Mouse (Mus musculus) layer of hippocampus, adult 9-11 months (tissue): Measurements from ENCODE around the gene Epha1.

Experiments
- DNase-seq: peaks from one replicate; pipeline ENCODE4 v3.0.0; 2022

The Epha1 gene

GRCm38 (mm10) chr6:42351776-42352485 is 21.1 kb downstream of the Epha1 start:
- DNase-seq: no peak

DNA sequence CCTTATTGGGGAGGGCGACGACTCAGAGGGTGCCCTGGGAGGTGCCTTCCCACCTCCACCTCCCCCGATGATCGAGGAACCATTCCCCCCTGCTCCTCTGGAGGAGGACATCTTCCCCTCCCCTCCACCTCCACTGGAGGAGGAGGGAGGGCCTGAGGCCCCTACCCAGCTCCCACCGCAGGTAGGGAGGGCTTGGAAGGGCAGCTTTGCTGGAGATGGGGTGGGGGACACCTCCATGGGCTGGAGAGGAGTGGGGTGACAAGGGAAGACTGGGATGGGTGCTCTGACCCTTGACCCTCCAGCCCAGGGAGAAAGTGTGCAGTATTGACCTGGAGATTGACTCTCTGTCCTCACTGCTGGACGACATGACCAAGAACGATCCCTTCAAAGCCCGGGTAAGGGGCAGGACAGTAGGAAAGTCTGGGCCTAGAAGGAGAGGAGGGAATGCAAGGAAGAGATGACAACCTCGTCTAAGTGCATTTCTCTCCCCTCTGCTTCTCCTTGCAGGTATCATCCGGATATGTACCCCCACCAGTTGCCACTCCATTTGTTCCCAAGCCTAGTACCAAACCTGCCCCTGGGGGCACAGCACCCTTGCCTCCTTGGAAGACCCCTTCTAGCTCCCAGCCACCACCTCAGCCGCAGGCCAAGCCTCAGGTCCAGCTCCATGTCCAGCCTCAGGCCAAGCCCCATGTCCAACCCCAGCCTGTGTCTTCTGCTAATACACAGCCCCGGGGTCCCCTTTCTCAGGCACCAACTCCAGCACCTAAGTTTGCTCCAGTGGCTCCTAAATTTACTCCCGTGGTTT is 21.9 kb downstream of the Epha1 start:
- DNase-seq: no peak

- peak; percentile 61 for DNase-seq
These were observed 22.8 kb downstream of the Epha1 start for GRCm38 (mm10) chr6:42350021-42350967.

DNA sequence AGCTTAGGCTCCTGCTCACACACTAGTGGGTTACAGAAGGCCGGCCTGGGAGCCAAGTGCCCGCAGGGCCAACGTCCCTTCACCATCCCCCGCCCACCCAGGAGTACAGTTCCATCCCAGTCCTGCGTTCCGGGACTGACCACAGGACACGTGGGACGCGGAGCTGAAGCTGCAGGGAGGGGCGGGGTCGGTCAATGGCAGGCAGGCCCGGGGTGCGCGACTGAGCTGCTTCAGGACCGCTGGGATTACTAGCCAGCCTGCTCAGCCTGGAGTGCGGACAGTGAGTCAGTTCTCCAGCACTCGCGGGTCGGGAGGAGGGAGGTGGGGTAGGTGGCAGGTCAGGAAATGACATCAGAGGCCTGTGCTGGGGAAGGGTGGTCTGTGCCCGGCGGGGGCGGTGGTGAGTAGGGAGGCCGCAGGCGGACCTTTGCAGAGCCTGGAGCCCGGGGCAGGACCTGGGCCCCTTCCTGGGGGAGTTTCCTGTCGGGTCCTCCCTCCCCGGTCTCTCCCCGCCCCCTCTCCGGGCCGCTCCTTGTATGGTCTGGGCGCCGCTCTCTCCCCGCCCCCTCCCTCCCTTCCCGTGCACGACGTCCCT is 23.5 kb downstream of the Epha1 start, which contains the start of gene Zyx:
TSS of gene Zyx (plus strand) at position 205 of the 595 bp plus-strand sequence.
- DNase-seq: peak; percentile 92

DNA sequence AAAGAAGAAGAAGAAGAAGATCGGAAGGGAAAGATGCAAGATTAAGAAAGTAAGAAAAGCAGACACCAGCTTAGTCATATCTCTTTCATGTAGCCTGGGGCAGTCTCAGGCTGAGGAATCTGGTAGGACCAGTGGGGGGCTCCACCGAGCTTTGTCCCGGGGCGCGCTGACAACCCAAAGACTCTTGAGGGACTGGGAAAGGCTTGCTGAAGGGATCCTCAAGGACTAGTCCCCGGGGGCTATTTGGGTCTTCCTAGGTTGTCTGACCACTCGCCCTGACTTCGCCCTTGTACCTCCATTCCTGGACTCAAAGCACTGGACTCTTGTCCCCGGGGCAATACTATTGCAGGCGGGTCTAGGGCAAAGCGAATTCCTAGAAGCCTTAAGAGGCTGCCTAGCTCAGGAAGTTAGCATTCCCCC is 24.1 kb downstream of the Epha1 start:
- DNase-seq: peak; percentile 71

DNA sequence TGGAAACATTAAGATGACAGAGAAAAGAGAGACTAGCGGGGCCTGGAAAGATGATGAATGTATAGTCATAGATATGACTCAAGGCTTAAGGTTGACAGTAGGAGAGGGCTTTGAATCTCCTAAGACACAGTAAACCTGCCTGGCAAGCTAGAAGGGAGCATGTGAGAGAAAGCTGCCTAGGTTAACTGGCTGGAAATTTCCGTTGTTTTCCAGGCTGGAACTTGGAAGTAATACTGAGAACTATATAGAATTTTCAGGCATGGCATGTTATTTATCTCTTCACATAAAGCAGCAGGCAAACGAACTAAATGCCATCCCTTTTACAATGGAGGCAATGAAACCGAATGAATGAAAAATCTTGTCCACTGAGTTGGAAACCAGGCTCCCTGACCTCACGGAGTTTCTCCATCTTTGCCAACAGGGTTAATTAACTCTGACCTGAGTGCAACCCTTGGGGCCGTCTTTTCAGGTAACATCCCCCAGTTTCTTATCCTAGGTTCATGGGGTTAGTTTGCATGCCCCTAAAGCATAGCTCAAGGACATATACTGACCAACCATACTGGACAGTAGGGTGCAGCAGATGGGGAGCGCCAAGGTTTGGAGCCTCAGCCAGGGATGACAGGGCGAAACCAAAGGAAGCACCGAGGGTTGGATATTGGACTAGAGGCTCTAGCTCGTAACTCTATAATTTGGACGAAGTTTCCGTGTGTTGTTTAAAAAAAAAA is 24.6 kb downstream of the Epha1 start:
- no peak for DNase-seq

GRCm38 (mm10) chr6:42344255-42344654 is 28.8 kb downstream of the Epha1 start:
- no peak for DNase-seq

GRCm38 (mm10) chr6:42343361-42344120 is 29.5 kb downstream of the Epha1 start:
- peak; percentile 72 for DNase-seq

DNA sequence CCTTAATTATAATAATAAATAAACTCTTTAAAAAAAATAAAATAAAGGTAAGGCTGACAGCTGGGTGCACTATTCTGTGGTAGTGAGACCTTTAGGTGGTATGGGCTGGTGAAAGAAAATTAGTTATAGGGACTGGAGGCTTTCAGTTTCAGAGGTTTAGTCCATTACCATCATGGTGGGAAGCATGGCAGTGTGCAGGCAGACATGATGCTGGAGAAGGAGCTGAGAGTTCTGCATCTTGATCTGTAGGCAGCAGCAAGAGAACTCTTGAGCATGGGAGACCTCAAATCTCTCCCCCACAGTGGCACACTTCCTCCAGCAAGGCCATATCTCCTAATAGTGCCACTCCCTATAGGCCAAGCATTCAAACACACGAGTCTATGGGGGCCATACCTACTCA is 30.9 kb downstream of the Epha1 start:
- no peak for DNase-seq

DNA sequence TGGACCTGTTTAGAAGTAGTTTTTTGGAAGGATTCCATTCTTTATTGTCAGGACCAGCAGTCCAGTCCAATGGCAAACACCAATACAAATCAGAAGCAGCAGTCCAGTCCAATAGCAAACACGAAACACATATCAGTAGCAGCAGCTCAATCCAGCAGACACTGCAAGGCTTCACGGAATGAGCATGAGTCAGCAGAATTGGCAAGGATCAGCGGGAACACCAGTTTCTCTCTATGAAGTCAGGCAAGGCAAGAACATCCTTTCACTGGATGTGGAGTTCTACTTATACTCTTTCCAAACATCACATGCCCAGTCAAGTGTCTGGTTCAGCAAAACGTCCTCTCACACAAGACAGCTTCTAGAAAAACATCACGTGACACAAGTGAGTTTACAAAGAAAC is 33.1 kb downstream of the Epha1 start:
- DNase-seq: no peak

DNA sequence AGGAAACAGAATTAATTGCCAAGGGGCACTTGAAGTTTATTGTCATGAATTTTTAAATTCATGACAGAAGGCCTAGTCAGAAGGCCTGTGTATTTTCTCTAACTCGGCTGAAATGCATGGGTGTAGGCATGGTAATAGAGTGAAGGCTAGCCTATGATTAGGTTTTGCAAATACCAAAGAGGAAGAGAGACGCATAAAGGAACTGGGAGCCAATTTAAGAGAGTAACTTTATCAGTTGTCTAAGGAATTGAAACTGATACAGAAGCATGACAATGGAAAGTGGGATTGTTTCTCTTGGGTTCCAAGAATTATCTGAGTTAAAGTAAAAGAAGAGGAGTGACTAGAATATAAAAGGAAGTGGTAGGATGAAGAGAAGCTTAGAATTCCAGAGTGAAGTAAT is 33.9 kb downstream of the Epha1 start:
- no peak for DNase-seq

- no peak for DNase-seq
These were observed 42.1 kb downstream of the Epha1 start for GRCm38 (mm10) chr6:42330946-42331345.

- DNase-seq: no peak
These were observed 42.9 kb downstream of the Epha1 start for GRCm38 (mm10) chr6:42330216-42330615.

- no peak for DNase-seq
These were observed 44.3 kb downstream of the Epha1 start for GRCm38 (mm10) chr6:42328757-42329156.

DNA sequence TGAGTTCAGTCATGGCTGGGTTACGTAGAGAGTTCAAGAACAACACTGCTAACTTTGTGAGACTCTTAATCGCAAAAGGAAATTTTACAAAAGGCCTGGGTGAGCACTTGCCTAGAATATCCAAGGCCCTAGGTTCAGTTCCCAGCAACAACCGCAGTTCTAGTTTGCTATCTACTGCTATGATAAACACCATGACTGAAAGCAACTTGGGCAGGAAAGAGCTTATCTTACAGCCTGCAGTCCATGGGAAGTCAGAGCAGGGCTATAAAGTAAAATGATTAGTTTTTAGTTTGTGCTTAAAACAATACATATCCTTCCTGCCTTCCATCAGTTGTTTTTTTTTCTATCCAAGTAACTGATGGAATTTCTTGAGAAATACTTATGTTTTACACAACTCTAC is 46.6 kb downstream of the Epha1 start:
- no peak for DNase-seq

- DNase-seq: peak; percentile 82
These were observed 47.8 kb downstream of the Epha1 start for GRCm38 (mm10) chr6:42325268-42325609.

DNA sequence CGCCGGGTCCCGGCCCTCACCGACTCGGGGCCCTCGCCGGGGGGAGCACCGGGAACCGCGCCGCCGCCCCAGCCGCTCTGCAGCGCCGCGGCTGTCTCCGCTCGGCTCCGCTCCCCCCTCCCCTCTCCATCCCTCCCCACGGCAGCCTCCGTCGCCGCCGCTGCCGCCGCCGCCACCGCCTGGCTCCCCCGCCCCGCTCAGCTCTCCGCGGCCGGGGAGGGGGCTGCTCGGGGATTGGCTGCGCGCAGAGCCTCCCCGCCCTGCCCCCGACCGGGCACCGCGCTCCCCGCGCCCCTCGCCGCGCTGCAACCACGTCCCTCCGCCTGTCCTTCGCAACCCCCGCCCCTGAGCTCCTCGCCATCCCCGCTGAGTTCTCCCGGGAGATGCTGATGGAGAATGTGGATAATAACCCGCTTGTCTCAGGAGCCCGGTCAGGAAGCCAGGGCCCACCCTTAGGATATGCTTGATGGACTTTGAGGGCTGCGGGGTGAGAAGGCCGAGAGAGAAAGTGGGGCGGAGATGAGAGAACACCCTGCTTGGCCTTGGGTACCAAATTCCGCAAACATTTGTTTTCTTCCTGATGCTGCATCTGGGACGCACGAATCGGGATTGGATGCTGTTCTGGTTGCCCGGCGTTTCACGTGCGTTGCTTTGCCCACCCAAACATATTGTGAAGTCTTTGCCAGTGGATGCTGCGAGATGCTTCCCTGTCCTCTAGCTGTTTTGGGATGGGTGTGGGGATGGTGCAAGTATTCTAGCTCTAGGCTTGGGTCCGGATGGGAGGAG is 48.4 kb downstream of the Epha1 start, which contains the start of gene Fam131b:
TSS of gene Fam131b (minus strand) at position 162 of the 786 bp plus-strand sequence.
- DNase-seq: peak; percentile 72

GRCm38 (mm10) chr6:42324067-42324481 is 49.0 kb downstream of the Epha1 start:
- peak; percentile 38 for DNase-seq

DNA sequence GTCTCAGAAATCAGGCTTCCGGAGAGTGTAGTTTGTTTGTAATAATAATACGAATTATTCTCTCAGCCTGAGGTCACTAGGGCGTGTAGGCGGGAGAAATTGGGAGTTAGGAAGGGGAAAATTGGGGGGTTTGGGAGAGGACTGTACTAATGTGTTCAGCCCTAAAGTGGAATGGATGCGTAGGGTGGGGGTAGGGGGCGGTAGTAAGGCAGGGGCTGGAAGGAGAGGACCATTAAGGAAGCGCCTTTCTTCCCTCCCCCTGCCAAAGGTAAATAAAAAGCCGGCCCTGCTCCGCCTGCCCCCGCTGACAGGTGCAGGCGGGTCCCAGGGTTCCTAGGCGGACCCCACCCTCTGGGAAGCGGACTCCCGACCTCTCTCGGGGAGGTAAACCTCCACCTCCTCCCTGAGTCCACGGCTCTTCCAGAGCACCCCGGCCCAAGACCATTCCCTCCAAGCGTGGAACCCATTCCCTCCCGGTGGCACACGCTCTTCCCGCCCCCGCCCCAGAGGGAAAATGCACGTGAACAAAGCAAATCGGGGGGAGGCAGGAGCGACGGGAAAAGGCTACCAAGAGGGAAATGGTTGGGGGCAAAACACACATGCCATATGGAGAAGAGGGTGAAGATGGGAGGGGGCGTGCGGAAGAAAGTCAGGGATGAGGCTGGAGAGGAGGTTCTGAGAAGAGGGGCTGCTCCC is 49.5 kb downstream of the Epha1 start:
- no peak for DNase-seq

DNA sequence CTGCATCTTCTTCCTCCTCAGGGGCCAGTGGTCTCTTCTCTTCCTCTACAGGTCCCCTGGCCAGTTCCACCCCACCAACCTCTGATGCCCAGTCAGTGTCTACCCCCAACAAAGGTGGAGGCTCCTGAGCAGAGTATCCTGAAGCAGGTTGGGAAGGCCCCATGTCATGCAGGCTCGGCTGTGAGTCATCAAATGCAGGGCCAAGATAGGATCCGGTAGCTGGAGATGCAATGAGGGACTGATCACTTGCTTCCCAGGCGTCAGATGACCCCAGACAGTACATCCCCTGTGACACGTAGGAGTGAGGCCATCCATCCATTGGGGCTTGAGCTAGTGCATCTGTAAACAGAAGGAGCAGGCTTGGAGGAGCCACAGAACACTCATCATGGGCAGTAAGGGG is 54.8 kb downstream of the Epha1 start:
- DNase-seq: no peak
